Mouse (Mus musculus): ENCODE results near the gene Fam166b. TPM values are rescaled to one million over a fixed set of nuclear protein-coding genes. Genes with fewer than 3 reads are reported as not detected.

Gene Fam166b
- total RNA-seq, 1 experiment from 2014 or later = not detected

GRCm38 (mm10) chr4:43389390-43389789, 39.5 kb downstream of the Fam166b start:
- no peak for ATAC-seq (ENCODE audit: extremely low read depth, insufficient number of reproducible peaks, low FRiP score, poor library complexity, severe bottlenecking)

- no peak for ATAC-seq (ENCODE audit: extremely low read depth, insufficient number of reproducible peaks, low FRiP score, poor library complexity, severe bottlenecking)
Observed at GRCm38 (mm10) chr4:43386932-43387331, 42.0 kb downstream of the Fam166b start.

GRCm38 (mm10) chr4:43384541-43384940, 44.4 kb downstream of the Fam166b start:
- ATAC-seq (ENCODE audit: extremely low read depth, insufficient number of reproducible peaks, low FRiP score, poor library complexity, severe bottlenecking) = no peak

GRCm38 (mm10) chr4:43384083-43384460, 44.9 kb downstream of the Fam166b start:
- ATAC-seq (ENCODE audit: extremely low read depth, insufficient number of reproducible peaks, low FRiP score, poor library complexity, severe bottlenecking) = no peak

GRCm38 (mm10) chr4:43383246-43384082, 45.5 kb downstream of the Fam166b start:
- no peak for ATAC-seq (ENCODE audit: extremely low read depth, insufficient number of reproducible peaks, low FRiP score, poor library complexity, severe bottlenecking)

GRCm38 (mm10) chr4:43382155-43383020, 46.5 kb downstream of the Fam166b start:
- ATAC-seq (ENCODE audit: extremely low read depth, insufficient number of reproducible peaks, low FRiP score, poor library complexity, severe bottlenecking) = no peak

GRCm38 (mm10) chr4:43381408-43382154, 47.4 kb downstream of the Fam166b start, which contains the start of gene Rusc2:
Gene Rusc2 (plus strand): TSS chr4:43381979.
- ATAC-seq (ENCODE audit: extremely low read depth, insufficient number of reproducible peaks, low FRiP score, poor library complexity, severe bottlenecking) = no peak

- no peak for ATAC-seq (ENCODE audit: extremely low read depth, insufficient number of reproducible peaks, low FRiP score, poor library complexity, severe bottlenecking)
Observed at GRCm38 (mm10) chr4:43380951-43381350, 48.0 kb downstream of the Fam166b start.

GRCm38 (mm10) chr4:43379601-43380000, 49.3 kb downstream of the Fam166b start:
- no peak for ATAC-seq (ENCODE audit: extremely low read depth, insufficient number of reproducible peaks, low FRiP score, poor library complexity, severe bottlenecking)

Other genes starting within 250 kb of the Fam166b start
- 0.12 TPM in 1 of 2 replicates, not detected in the other for gene Atp8b5, start 162.0 kb downstream of the Fam166b start, total RNA-seq (2017)
- gene Rusc2, start 47.2 kb downstream of the Fam166b start, total RNA-seq (2017) = 0.25 and 0.35 TPM in 2 replicates
- gene Tesk1, start 12.8 kb upstream of the Fam166b start, total RNA-seq (2017) = 32.1 and 33.5 TPM in 2 replicates
- gene Cd72, start 25.5 kb upstream of the Fam166b start, total RNA-seq (2017) = 293 and 313 TPM in 2 replicates
- 5.9 and 7.4 TPM in 2 replicates for gene Sit1, start 54.6 kb upstream of the Fam166b start, total RNA-seq (2017)
- gene Ccdc107, start 63.8 kb upstream of the Fam166b start, total RNA-seq (2017) = 26.3 and 26.9 TPM in 2 replicates
- 1.5 and 2.6 TPM in 2 replicates for gene Arhgef39, start 70.6 kb upstream of the Fam166b start, total RNA-seq (2017)
- not detected in 2 replicates for gene Car9, start 77.8 kb upstream of the Fam166b start, total RNA-seq (2017)
- 2.2 and 3.0 TPM in 2 replicates for gene Tpm2, start 94.6 kb upstream of the Fam166b start, total RNA-seq (2017)
- gene Creb3, start 133.2 kb upstream of the Fam166b start, total RNA-seq (2017) = 91.4 and 142 TPM in 2 replicates
- gene Tln1, start 133.6 kb upstream of the Fam166b start, total RNA-seq (2017) = 386 and 458 TPM in 2 replicates
- gene Rgp1, start 149.6 kb upstream of the Fam166b start, total RNA-seq (2017) = 21.0 and 23.2 TPM in 2 replicates
- gene Gba2, start 149.7 kb upstream of the Fam166b start, total RNA-seq (2017) = 22.2 and 23.2 TPM in 2 replicates
- gene Msmp, start 155.4 kb upstream of the Fam166b start, total RNA-seq (2017) = not detected in 2 replicates
- gene Npr2, start 202.8 kb upstream of the Fam166b start, total RNA-seq (2017) = 0.35 and 0.37 TPM in 2 replicates
- 0.23 and 0.86 TPM in 2 replicates for gene Spag8, start 224.5 kb upstream of the Fam166b start, total RNA-seq (2017)
- gene Hint2, start 227.3 kb upstream of the Fam166b start, total RNA-seq (2017) = 5.1 and 21.5 TPM in 2 replicates
- gene Tmem8b, start 239.8 kb upstream of the Fam166b start, total RNA-seq (2017) = 0.47 and 0.49 TPM in 2 replicates
- gene Fam221b, start 240.0 kb upstream of the Fam166b start, total RNA-seq (2017) = 0.61 and 0.93 TPM in 2 replicates